Mouse (Mus musculus): ENCODE results near the gene Araf. TPM values are rescaled to one million over a fixed set of nuclear protein-coding genes. Genes with fewer than 3 reads are reported as not detected.

Araf gene
- polyA plus RNA-seq, 1 experiment from 2014 or later = 122 TPM

DNA sequence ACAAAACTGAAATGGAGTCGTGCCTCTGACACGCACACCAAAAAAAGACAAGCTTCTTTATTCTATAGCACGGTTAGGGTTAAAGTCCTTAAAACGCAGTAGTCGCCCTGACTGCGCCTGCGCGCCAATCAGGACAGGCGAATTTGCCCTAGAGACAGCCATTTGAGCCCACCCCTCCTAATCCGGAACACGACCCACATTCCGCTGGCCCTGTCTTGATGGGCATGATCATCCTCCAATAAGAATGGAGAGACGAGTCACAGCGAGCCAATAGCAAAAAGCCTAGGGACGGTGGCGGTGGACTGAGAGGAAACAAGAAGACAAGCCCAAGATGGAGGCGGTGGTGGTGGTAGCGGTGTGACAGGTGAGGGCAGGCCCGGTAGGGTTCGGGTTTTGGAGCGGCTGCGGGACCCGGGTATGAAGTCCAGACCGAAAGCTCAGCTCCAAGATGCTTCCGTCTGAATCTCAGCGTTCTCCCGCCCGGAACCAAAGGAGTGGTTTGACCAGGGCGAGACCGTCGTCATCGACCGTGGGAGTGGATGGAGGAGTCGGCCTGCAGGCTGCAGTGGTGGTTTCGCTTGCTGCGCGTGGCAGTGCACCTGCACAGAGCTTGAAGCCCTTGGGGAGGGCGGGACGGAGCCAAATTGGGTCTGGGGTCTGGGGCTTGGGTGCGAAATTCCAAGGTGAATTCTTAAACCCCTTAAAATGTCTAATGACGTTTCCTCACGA, 50.8 kb downstream of the Araf start:
- 20% methylated on average over 42 of the region's 42 CpGs for WGBS
- peak overlapping the region; percentile 51 for H3K4me2 ChIP-seq (replicated peaks)
- peak overlapping the region; percentile 63 for H3K4me3 ChIP-seq (replicated peaks)
- H3K9me3 ChIP-seq (replicated peaks) = no peaks in the 10 kb centered on the region
- peaks cover 5% of the 10 kb centered on the region; the same call in 1 of the 2 replicates for H3K36me3 ChIP-seq
- ATAC-seq (ENCODE audit: insufficient number of reproducible peaks, low FRiP score, low TSS enrichment, low read depth) = peak; percentile 98
- peak overlapping the region; percentile 51 for H3K9ac ChIP-seq
- H3K27me3 ChIP-seq = no peaks in the 10 kb centered on the region
- H3K27ac ChIP-seq (replicated peaks) = peak overlapping the region; percentile 78
- H3K4me1 ChIP-seq = no peaks in the 10 kb centered on the region

DNA sequence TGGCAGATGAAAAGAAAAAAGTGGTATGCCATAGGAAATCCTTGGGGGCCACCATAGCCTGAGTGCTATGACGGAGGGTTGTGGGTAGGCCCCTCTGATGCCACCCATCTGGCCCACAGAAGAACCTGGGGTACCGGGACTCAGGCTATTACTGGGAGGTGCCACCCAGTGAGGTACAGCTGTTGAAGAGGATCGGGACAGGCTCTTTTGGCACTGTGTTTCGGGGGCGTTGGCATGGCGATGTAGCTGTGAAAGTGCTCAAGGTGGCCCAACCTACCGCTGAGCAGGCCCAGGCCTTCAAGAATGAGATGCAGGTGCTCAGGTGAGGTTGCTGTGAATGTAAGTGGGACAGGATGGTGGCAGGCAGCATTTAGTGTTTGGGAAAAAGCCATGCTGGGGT, 56.2 kb downstream of the Araf start:
- H3K36me3 ChIP-seq = peaks cover 10% of the 10 kb centered on the region; the same call in 1 of the 2 replicates
- no peaks in the 10 kb centered on the region for H3K27me3 ChIP-seq
- no peak overlapping the region for H3K4me3 ChIP-seq (replicated peaks)
- no peak overlapping the region for H3K9ac ChIP-seq
- ATAC-seq (ENCODE audit: insufficient number of reproducible peaks, low FRiP score, low TSS enrichment, low read depth) = no peak
- H3K4me1 ChIP-seq = no peaks in the 10 kb centered on the region
- no peak overlapping the region for H3K27ac ChIP-seq (replicated peaks)
- no peaks in the 10 kb centered on the region for H3K9me3 ChIP-seq (replicated peaks)
- 87% methylated on average over 7 of the region's 7 CpGs for WGBS
- no peak overlapping the region for H3K4me2 ChIP-seq (replicated peaks)

DNA sequence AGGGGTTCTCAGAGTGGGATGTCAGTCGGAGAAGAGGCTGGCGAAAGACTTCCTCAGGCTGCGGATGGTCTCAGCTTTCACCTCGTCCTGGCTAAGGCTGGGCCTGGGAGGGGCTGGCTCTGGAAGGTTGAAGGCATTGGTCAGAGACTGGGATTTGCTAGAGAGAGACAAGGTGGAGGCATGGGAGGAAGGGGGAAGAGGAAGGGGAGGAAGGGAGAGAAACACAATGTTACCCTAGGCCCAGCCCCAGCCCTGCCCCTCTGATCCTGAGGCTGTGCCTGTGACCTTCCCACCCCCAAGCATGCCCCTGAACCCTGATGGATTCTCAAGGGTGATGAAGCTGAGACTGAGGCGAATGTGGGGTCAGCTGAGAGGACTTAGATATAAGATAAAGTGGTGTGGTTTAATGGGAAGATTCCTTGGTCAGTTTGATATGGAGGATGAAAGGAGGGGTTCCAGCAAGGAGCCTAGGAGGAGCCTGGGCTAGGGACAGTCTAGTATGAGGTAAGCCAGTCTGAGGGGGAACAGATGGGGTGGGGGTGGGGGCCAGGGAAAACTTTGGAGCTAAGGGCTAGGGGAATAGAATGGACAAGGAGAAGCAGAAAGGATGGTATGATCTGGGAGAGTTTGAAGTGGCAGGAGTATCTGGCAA, 64.0 kb downstream of the Araf start:
- peaks cover 5% of the 10 kb centered on the region; the same call in 1 of the 2 replicates for H3K4me1 ChIP-seq
- WGBS = 33% methylated on average over 5 of the region's 5 CpGs

DNA sequence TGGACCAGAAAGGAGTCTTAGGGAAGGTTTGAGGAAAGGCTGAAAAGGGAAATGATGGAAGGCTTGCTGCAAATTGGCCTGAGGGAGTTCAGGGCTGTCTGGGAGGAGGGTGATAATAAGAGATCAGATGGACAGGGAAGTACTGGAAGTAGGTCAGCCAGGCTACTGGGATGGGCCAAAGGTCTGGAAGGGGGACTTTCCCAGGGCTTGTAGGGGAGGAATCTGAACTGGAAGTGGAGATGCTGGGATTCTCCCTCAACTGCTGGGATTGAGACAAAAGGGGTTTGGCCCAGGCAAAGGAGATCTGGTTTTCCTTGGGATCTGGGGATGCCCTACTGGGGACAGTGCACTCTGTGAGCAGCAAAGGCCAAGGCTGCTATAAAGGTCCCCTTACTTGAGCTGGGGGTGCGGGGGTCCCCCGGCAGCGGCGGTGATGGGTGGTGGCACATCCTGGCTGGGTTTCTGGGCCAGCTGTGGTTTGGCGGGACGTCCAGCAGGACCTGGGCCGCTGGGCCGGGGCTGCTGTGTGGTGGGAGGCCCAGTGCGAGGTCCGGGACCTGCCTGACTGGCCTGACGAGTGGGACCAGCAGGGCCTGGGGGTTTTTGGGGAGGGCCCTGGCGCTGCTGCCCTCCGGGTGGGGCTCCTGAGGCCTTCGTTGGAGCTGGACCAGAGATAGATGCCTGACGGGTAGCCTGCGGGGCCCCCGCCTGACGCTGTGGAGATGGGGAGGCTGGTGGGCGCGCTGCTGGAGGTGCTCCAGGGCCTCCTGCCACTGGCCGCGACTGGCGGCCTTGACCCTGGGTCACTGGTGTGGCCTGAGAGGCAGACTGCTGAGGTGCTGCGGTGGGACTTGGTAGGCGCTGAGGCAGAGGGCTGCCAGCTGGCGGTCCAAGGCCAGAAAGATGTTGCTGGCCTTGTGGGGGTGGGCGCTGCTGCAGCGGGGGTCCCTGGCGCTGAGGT, 64.8 kb downstream of the Araf start:
- Histone ChIP-seq H3K9ac (no peak overlapping the region), H3K4me2 (replicated peaks) (peak overlapping the region; percentile 15), H3K36me3 (no peaks in the 10 kb centered on the region), H3K9me3 (replicated peaks) (no peaks in the 10 kb centered on the region), H3K27ac (replicated peaks) (0 out of 2 replicates have a peak overlapping the region, but pooled peaks have one; percentile 11), H3K4me3 (replicated peaks) (no peak overlapping the region), H3K27me3 (no peaks in the 10 kb centered on the region), H3K4me1 (peaks cover 5% of the 10 kb centered on the region; the same call in 1 of the 2 replicates)
- peak; percentile 20; the same call in 1 of the 2 replicates for ATAC-seq (ENCODE audit: insufficient number of reproducible peaks, low FRiP score, low TSS enrichment, low read depth)
- WGBS = 35% methylated on average over 26 of the region's 29 CpGs

More for the DNA sequence above, 64.0 kb downstream of the Araf start:
- H3K27me3 ChIP-seq = no peaks in the 10 kb centered on the region
- no peaks in the 10 kb centered on the region for H3K36me3 ChIP-seq
- H3K9ac ChIP-seq = no peak overlapping the region
- H3K9me3 ChIP-seq (replicated peaks) = no peaks in the 10 kb centered on the region
- H3K27ac ChIP-seq (replicated peaks) = no peak overlapping the region
- H3K4me3 ChIP-seq (replicated peaks) = no peak overlapping the region
- ATAC-seq (ENCODE audit: insufficient number of reproducible peaks, low FRiP score, low TSS enrichment, low read depth) = no peak
- H3K4me2 ChIP-seq (replicated peaks) = no peak overlapping the region

DNA sequence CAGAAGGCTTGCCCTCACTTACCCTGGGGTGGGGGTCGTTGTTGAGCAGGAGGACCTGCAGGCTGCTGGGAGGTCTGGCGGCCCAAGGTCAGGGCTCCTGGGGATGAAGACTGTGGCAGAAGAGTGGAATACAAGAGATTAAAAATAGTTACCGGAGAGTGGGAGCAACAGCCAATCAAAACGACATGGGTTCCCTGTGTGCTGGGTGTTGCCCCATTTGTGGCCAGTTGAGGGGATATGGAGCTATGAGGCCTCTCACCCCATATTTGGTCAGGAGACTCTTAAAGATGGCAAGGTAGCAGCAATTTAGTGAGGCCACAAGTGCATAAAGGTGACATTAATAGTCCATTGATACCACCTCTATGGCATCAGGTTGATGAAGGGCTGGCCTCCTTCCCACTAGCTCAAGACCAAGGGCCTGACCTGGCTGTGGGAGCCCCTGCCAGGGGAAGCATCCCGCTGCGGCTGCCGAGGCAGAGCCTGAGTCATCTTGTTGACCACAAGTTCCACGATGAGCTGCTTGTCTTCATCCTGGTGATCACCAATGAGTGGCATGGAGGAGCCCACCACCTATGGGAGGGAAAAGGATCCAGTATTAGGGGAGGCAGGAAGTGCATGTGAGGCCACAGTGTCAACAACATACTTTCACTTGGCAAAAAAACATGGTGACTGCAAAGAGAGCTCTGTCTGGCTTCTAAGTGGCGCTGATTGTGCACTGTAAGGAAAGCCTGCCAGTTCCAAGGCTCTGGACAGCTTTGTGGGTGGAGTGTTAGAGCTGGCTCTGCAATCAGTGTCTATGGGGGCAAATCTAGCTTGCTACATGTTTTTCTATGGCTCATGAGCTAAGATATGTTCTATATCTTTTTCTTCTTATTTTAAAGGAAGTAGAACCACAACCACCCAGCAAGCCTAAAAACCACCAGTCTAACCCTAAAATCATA, 65.8 kb downstream of the Araf start:
- H3K4me1 ChIP-seq = peaks cover 5% of the 10 kb centered on the region; the same call in 1 of the 2 replicates
- 0 out of 2 replicates have a peak, but pooled peaks have one; percentile 16 for ATAC-seq (ENCODE audit: insufficient number of reproducible peaks, low FRiP score, low TSS enrichment, low read depth)
- 73% methylated on average over 9 of the region's 9 CpGs for WGBS
- no peak overlapping the region for H3K27ac ChIP-seq (replicated peaks)
- no peak overlapping the region for H3K4me2 ChIP-seq (replicated peaks)
- no peaks in the 10 kb centered on the region for H3K27me3 ChIP-seq
- no peak overlapping the region for H3K9ac ChIP-seq
- H3K9me3 ChIP-seq (replicated peaks) = no peaks in the 10 kb centered on the region
- no peaks in the 10 kb centered on the region for H3K36me3 ChIP-seq
- H3K4me3 ChIP-seq (replicated peaks) = no peak overlapping the region

DNA sequence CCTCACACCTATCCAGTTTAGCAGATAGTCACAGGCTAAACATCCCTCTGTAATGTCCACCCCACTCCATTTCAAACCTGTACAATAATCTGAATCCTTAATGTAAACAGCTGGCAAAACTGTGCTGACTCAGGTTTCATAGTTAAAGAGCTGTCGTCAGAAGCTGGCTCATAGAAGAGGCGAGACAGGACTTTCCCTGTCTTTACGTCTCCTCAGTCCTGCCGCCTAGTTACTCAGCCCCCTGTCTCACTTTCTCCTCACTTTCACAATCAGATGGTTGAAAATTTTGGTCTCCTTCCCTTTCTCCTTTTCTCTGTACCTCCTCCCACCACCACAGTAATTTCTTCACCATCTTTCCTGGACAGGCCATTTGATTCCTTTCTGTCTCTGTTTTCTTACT, 70.5 kb downstream of the Araf start:
- Histone ChIP-seq H3K9ac (no peak overlapping the region), H3K27ac (replicated peaks) (no peak overlapping the region), H3K4me3 (replicated peaks) (no peak overlapping the region), H3K4me1 (no peaks in the 10 kb centered on the region), H3K36me3 (no peaks in the 10 kb centered on the region), H3K4me2 (replicated peaks) (no peak overlapping the region), H3K27me3 (no peaks in the 10 kb centered on the region), H3K9me3 (replicated peaks) (no peaks in the 10 kb centered on the region)
- no peak for ATAC-seq (ENCODE audit: insufficient number of reproducible peaks, low FRiP score, low TSS enrichment, low read depth)
- 43% methylated on average over 4 of the region's 4 CpGs for WGBS

DNA sequence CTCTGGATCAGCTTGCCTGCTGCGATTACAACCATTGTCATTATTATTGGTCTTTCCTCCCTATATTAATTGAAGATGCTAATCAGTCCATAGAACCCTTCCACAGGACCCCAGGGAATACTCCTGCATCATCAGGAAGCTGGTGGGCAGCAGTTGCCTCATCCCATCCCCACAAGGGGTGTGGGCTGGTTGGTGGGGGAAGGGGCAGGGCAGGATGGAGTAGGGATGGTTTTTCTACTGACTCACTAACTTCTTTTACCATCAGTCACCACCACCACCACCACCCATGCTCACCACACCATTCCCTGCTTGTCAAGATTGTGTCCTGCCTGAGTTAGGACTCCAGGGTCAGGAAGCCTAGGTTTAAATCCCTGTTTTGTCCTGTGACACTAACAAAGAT, 71.6 kb downstream of the Araf start:
- H3K9me3 ChIP-seq (replicated peaks) = no peaks in the 10 kb centered on the region
- H3K27me3 ChIP-seq = no peaks in the 10 kb centered on the region
- H3K4me3 ChIP-seq (replicated peaks) = no peak overlapping the region
- no peak overlapping the region for H3K27ac ChIP-seq (replicated peaks)
- no peak for ATAC-seq (ENCODE audit: insufficient number of reproducible peaks, low FRiP score, low TSS enrichment, low read depth)
- no peak overlapping the region for H3K9ac ChIP-seq
- no peaks in the 10 kb centered on the region for H3K36me3 ChIP-seq
- no peak overlapping the region for H3K4me2 ChIP-seq (replicated peaks)
- 74% methylated on average over 1 of the region's 1 CpGs for WGBS
- no peaks in the 10 kb centered on the region for H3K4me1 ChIP-seq

DNA sequence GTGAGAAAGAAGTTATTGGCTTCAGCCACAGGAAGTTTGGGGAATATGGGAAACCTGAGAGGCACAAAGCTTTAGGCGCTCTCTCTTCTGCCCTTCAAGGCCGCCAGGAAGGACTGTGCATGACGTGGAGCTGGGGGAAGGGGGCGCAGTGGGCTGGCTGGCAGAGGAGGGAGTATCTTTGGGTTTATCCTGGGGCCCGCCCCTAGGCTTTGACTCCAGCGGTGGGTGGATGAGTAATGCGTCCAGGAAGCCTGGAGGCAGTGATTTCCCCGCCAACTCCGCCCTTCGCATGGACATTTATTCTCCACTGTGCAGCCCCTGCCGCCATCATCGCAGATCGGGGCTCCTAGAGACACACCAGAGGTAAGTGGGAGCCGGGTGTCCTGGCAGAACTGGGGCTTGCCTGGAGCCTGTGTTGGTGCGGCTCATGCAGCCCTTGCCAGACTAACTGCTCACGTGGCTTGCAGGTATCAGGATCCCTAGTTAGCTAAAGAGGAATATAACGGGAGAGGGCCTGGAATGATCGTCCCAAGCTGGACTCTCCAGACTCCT, 72.4 kb downstream of the Araf start, which contains the start of gene Timp1:
Gene Timp1 (plus strand): TSS at position 205 of the 552 bp plus-strand sequence.
- no peaks in the 10 kb centered on the region for H3K4me1 ChIP-seq
- H3K27ac ChIP-seq (replicated peaks) = no peak within 1 kb of the TSS
- no peaks in the 10 kb centered on the region for H3K9me3 ChIP-seq (replicated peaks)
- H3K27me3 ChIP-seq = no peaks in the 10 kb centered on the region
- no peak within 1 kb of the TSS for H3K9ac ChIP-seq
- H3K4me2 ChIP-seq (replicated peaks) = peak within 1 kb of the TSS; percentile 49
- peak; percentile 88 for ATAC-seq (ENCODE audit: insufficient number of reproducible peaks, low FRiP score, low TSS enrichment, low read depth)
- 16% methylated on average over 18 of the region's 18 CpGs for WGBS
- H3K4me3 ChIP-seq (replicated peaks) = peak within 1 kb of the TSS; percentile 37
- H3K36me3 ChIP-seq = no peaks in the 10 kb centered on the region

DNA sequence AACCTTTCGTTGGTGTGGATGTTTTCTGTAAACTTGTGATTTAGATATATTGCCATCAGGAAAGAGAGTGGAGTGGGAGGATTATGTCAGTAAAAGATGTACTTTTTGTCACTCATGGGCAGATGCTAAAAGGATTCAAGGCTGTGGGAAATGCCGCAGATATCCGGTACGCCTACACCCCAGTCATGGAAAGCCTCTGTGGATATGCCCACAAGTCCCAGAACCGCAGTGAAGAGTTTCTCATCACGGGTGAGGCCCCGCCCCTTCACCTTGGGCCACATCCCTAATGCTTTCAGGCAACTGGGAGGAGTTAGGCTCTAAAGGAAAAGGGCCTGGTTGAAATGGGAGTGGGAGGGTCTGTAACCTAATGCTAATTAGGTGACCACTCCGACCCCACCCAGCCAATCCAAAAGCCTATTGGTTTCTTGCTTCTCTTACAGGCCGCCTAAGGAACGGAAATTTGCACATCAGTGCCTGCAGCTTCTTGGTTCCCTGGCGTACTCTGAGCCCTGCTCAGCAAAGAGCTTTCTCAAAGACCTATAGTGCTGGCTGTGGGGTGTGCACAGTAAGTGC, 75.4 kb downstream of the Araf start:
- H3K4me3 ChIP-seq (replicated peaks) = no peak overlapping the region
- H3K4me1 ChIP-seq = no peaks in the 10 kb centered on the region
- no peak overlapping the region for H3K9ac ChIP-seq
- H3K27ac ChIP-seq (replicated peaks) = no peak overlapping the region
- no peaks in the 10 kb centered on the region for H3K36me3 ChIP-seq
- no peak for ATAC-seq (ENCODE audit: insufficient number of reproducible peaks, low FRiP score, low TSS enrichment, low read depth)
- H3K9me3 ChIP-seq (replicated peaks) = no peaks in the 10 kb centered on the region
- no peak overlapping the region for H3K4me2 ChIP-seq (replicated peaks)
- 28% methylated on average over 11 of the region's 11 CpGs for WGBS
- no peaks in the 10 kb centered on the region for H3K27me3 ChIP-seq

DNA sequence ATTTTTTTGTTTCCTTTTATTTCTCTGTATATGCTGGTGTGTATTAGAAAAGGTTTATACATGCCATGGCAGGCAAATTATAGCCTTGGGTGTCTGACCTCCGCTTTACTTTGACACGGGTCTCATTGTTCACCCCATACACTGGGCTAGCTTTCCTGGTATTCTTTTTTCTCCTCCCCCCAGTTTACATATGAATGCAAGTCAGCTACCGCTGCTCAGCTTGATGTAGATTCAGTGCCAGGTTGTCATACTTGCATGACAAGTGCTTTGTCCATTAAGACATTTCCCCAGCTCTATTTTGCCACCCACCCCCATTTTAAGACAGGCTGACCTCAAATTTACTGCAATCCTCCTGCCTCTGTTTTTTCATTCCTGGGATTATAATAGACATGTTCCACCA, 77.6 kb downstream of the Araf start:
- H3K9me3 ChIP-seq (replicated peaks) = no peaks in the 10 kb centered on the region
- no peaks in the 10 kb centered on the region for H3K27me3 ChIP-seq
- no peaks in the 10 kb centered on the region for H3K36me3 ChIP-seq
- WGBS = 57% methylated on average over 3 of the region's 3 CpGs
- no peak overlapping the region for H3K9ac ChIP-seq
- H3K4me2 ChIP-seq (replicated peaks) = no peak overlapping the region
- H3K4me1 ChIP-seq = no peaks in the 10 kb centered on the region
- no peak overlapping the region for H3K27ac ChIP-seq (replicated peaks)
- ATAC-seq (ENCODE audit: insufficient number of reproducible peaks, low FRiP score, low TSS enrichment, low read depth) = no peak
- H3K4me3 ChIP-seq (replicated peaks) = no peak overlapping the region

All from embryonic facial prominence, embryonic 15.5 days (tissue).